Mouse (Mus musculus): ENCODE data around the gene Mapkapk2.

Gene Mapkapk2

DNA sequence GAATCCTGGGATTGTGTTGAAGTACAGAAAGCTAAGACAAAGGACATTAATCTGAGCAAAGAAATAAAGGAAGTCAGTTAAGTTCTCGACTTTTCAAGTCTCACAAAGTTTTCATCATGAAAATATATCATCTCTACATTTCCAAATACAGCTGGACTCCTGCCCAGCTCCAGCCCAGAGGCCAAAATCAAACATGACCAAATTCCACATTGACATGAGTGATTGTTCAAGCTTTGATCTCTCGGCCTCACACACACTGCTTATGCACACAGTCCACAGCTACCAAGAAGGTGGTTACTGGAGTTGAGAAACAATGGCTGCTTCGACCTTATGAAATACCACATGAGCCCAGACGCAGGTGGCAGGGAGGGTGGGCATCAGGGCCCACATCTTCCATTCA lies 14.0 kb downstream of the Mapkapk2 start:
- no peak for DNase-seq (ENCODE audit: low read depth in 2 of 2, low spot score in 2 of 2)

DNA sequence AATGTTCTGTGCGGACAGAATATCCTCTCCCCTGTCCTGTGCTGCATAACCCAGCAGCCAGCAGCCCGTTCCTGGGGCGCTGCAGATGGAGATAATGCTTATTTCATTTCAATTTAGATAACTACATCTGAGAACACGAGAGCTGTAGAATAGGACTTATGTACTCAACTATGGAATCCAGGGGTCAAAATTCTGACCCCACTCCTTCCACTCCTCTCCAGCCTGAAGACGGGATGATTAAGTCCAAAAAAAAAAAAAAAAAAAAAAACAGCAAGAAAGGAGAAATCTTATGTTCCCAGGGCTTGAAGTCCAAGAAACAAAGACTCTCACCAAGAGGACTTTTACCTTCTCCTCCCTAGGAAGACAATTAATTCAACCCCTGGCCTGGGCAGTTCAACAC lies 14.5 kb downstream of the Mapkapk2 start:
- DNase-seq (ENCODE audit: low read depth in 2 of 2, low spot score in 2 of 2): no peak

- DNase-seq (ENCODE audit: low read depth in 2 of 2, low spot score in 2 of 2): peak; percentile 26 to 28
These were observed 16.9 kb downstream of the Mapkapk2 start for GRCm38 (mm10) chr1:131080686-131081085.

- DNase-seq (ENCODE audit: low read depth in 2 of 2, low spot score in 2 of 2): peak in 1 of 2 experiments; percentile 41
These were observed 17.9 kb downstream of the Mapkapk2 start for GRCm38 (mm10) chr1:131079762-131080161.

- DNase-seq (ENCODE audit: low read depth in 2 of 2, low spot score in 2 of 2): no peak
These were observed 18.8 kb downstream of the Mapkapk2 start for GRCm38 (mm10) chr1:131078761-131079330.

GRCm38 (mm10) chr1:131075098-131075791 lies 22.4 kb downstream of the Mapkapk2 start:
- no peak for DNase-seq (ENCODE audit: low read depth in 2 of 2, low spot score in 2 of 2)

DNA sequence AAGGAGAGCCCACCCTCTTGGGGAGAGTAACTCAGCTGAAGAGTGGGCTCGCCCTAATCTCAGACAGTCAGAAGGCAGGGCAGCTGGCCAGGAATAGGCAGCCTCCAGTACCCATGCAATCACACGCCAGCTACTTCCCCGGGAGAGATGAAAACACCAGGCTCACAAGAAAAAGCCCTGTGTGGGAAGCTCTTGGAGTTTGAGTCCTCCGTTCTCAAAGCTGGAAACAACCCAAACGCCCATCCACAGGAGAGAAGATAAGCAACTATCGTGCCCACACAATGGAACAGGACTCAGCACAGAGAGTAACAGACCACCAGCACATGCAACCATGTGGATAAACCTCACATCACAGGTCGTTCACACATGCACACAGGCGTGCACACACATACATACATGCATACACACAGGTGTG lies 23.1 kb downstream of the Mapkapk2 start:
- DNase-seq (ENCODE audit: low read depth in 2 of 2, low spot score in 2 of 2): no peak

- DNase-seq (ENCODE audit: low read depth in 2 of 2, low spot score in 2 of 2): no peak
These were observed 25.1 kb downstream of the Mapkapk2 start for GRCm38 (mm10) chr1:131072376-131072990.

- no peak for DNase-seq (ENCODE audit: low read depth in 2 of 2, low spot score in 2 of 2)
These were observed 28.6 kb downstream of the Mapkapk2 start for GRCm38 (mm10) chr1:131069010-131069409.

DNA sequence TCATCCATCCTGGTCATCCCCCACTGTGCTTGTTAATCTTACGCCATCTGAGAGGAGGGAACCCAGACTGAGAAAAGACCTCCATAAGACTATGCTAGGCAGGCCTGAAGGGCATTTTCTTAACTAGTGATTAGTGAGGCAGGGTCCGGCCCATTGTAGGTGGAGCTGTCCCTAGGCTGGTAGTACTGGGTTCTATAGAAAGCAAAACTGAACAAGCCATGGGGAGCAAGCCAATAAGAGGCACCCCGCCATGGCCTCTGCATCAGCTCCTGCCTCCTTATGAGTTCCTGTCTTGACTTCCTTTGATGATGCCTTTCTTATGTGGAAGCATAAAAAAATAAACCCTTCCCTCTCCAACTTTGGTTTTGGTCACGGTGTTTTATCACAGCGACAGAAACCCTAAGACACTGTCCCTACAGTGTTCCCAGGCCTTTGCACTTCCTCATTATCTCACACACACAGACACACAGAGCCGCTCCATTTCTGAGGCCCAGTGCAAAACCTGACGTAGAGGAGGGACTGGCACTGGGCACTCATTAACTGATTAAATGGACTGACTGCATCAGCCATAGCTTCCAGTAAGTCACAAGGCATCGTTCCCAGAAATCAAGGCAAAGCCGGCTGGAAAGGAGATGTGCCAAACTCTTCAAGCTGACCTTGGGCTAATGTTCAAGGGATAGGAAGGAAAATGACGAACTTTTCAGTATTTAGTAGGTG lies 29.5 kb downstream of the Mapkapk2 start:
- DNase-seq (ENCODE audit: low read depth in 2 of 2, low spot score in 2 of 2): no peak

- DNase-seq (ENCODE audit: low read depth in 2 of 2, low spot score in 2 of 2): no peak
These were observed 33.4 kb downstream of the Mapkapk2 start for GRCm38 (mm10) chr1:131064202-131064601.

GRCm38 (mm10) chr1:131062821-131063220 lies 34.8 kb downstream of the Mapkapk2 start:
- DNase-seq (ENCODE audit: low read depth in 2 of 2, low spot score in 2 of 2): no peak

- no peak for DNase-seq (ENCODE audit: low read depth in 2 of 2, low spot score in 2 of 2)
These were observed 35.8 kb downstream of the Mapkapk2 start for GRCm38 (mm10) chr1:131061740-131062254.

DNA sequence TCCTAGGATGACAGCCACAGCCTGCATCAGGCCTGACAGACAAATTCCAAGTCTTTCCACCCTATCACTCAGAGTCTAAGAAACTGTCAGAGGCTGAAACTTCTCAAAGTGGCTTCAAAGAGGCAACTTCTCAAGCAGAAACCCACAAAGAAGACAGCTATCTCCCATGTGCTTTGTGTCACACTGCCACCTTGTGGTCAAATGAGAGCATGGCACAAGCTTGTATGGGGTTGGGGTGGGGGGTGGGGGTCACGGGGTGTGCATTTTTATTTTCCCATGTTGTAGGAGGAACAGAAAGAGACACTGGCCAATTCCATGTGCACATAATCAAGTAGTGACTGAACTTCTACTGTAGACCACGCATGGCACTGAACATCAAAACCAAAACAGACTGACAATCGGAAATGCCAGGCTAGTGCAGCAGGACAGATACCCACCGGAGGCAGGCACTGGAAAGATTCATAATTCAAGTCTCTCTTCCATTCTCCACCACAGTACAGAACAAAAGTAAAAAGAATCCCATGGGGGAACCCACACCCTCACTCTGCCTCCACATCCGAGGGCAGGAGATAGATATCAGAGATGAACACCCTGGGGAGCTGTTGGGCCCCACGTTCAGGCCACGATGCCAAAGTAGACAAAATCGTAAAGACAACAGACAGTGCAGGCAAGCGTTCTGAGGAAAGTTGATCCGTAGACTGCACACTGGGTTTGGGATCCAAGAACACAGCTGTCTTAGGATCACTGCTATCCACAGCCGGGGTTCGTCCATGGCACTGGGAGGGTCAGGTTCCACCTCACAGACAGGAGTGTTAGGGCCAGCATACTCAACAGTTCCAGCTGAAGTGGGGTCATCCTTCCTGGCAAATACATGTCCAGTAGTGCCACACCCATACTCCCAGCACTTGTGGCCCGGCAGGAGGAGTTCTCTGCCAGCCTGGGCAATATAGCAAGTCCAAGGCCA lies 37.1 kb downstream of the Mapkapk2 start:
- DNase-seq (ENCODE audit: low read depth in 2 of 2, low spot score in 2 of 2): peak; percentile 24 to 62

DNA sequence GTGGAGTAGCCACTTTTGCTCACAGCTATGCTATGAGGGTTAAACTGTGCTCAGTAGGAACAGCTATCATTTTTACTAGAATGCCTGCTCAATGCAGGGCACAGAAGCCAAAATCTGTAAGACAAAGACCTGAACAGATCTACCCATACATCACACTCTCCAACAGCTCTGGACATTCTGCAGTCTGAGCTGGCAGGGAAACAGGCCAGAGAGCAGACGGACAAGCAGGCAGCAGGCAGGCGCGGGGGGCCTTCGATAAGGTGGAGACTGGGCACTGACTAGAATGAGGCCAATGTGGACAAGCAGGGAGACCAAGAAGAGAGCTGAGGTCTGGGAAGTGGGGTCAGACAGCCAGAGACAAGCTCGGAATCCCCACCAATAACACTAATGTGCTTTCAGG lies 37.8 kb downstream of the Mapkapk2 start:
- DNase-seq (ENCODE audit: low read depth in 2 of 2, low spot score in 2 of 2): no peak

GRCm38 (mm10) chr1:131059411-131059810 lies 38.2 kb downstream of the Mapkapk2 start:
- DNase-seq (ENCODE audit: low read depth in 2 of 2, low spot score in 2 of 2): no peak

DNA sequence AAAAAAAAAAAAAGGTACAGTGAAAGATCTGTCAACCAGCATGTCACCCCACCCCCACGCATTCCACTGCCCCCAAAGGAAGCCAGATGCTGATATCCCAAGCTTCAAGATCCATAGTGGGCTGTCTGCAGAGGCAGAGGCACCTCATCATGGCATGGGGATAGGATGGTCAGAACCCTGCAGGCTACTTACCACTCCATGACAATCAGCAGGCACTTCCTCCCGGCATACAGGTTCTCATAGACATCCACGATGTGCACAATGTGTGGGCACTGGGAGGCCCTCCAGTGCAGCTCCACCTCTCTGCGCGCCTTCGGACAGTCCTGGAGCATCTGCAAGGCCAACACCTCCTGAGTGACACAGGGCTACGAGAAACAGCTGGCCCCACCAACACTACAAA lies 39.2 kb downstream of the Mapkapk2 start:
- DNase-seq (ENCODE audit: low read depth in 2 of 2, low spot score in 2 of 2): no peak

DNA sequence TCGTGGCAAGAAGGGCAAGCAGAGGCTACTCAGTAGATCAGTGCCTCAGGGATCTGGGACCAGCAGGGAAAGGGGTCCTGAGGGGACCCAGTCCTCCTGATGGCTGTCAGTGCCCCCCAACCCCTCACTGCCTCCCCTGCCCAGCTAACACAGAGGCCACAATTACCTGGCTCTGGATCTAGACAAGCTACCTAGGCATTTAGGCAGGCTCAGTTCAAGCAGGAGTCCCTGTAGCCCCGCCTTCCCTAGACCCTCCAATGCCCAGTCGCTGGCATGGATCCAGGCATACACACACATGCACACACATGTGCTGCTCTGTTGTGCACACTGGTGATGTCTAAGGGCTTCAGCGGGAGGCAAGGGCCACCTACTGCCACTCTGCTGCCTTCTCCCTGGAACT lies 43.4 kb downstream of the Mapkapk2 start:
- no peak for DNase-seq (ENCODE audit: low read depth in 2 of 2, low spot score in 2 of 2)

DNA sequence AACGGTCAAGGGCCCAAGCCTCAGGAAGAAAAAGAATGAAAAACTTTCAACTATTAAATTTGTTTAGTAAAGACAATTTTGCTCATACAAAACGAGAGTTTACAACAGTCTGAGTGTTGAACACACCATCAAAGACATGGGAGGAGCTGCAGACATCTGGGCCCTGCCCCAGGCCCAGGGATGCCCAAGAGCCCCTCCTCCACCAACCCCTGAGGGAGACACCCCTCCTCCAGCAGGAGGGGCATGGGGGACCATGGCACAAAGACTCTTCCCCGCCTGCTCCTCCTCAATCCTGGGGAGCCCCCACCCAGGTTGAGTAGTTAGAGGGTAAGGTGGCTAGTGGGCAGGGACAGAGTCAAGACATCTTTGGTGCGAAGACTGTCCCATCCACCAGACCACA lies 44.0 kb downstream of the Mapkapk2 start:
- DNase-seq (ENCODE audit: low read depth in 2 of 2, low spot score in 2 of 2): no peak

- DNase-seq (ENCODE audit: low read depth in 2 of 2, low spot score in 2 of 2): peak in 1 of 2 experiments; percentile 40
These were observed 44.4 kb downstream of the Mapkapk2 start for GRCm38 (mm10) chr1:131053239-131053638.

Data from CD8-positive naive resting alpha-beta T cell, adult 2 months (primary cell).